In genomic region chr10:5862669-5863068, GRCm38 (mm10) we compare ENCODE assay signal across 25 mouse cellular contexts. TPM values are rescaled to one million over a fixed set of nuclear protein-coding genes. Genes with fewer than 3 reads are reported as not detected.
DNase-seq lines count a peak whose midpoint lies in the region; ATAC-seq and TF ChIP-seq lines count a peak whose summit lies in the region.
"Had no signal": no experiment of that assay in that cellular context is flagged by ENCODE, and none has a peak within 500 bp of the region (broad histone marks: within the 10 kb centered on the region; RNA-seq: fewer than 3 reads in every experiment).

No protein-coding gene starts in this region.

- intact Hi-C loops in heart, postnatal 14 days (cut with DNase I): no loop called here

- 0 out of 2 replicates have a peak, but pooled peaks have one; percentile 14 for TF ChIP-seq CTCF in forebrain, postnatal 0 days (IDR thresholded peaks at IDR 0.05; ENCODE audit: low read depth)
- peak; percentile 17; the same call in 1 of the 2 replicates for TF ChIP-seq CTCF in lung, embryonic 14.5 days (IDR thresholded peaks at IDR 0.05; ENCODE audit: low read depth)
- TF ChIP-seq CTCF in E14TG2a.4 (conservative IDR thresholded peaks at IDR 0.05; ENCODE audit: low read length): peak; percentile 59

- H3K4me1 ChIP-seq in forebrain, postnatal 0 days (ENCODE audit: insufficient read depth): no peaks in the 10 kb centered on the region
- no peaks in the 10 kb centered on the region for H3K4me1 ChIP-seq in forebrain, embryonic 11.5 days (replicated peaks; ENCODE audit: control insufficient read depth, insufficient read depth, low read length)
- H3K4me1 ChIP-seq in lung, embryonic 14.5 days (ENCODE audit: insufficient read depth): no peaks in the 10 kb centered on the region
- peaks cover 12% of the 10 kb centered on the region for H3K4me1 ChIP-seq in E14TG2a.4 (replicated peaks; ENCODE audit: low read depth, low read length)
- H3K4me1 ChIP-seq: embryonic facial prominence, embryonic 12.5 days; embryonic facial prominence, embryonic 15.5 days had no signal

- no peaks in the 10 kb centered on the region for H3K36me3 ChIP-seq in forebrain, postnatal 0 days (ENCODE audit: insufficient read depth)
- no peaks in the 10 kb centered on the region for H3K36me3 ChIP-seq in forebrain, embryonic 11.5 days (ENCODE audit: control insufficient read depth, insufficient read depth, low read length)
- no peaks in the 10 kb centered on the region for H3K36me3 ChIP-seq in lung, embryonic 14.5 days (ENCODE audit: insufficient read depth)
- no peaks in the 10 kb centered on the region for H3K36me3 ChIP-seq in E14TG2a.4 (ENCODE audit: insufficient read depth, low read length)
- H3K36me3 ChIP-seq: embryonic facial prominence, embryonic 12.5 days; embryonic facial prominence, embryonic 15.5 days; forebrain, embryonic 12.5 days had no signal

- no peaks in the 10 kb centered on the region for H3K9me3 ChIP-seq in forebrain, postnatal 0 days (ENCODE audit: low read length)
- no peaks in the 10 kb centered on the region for H3K9me3 ChIP-seq in forebrain, embryonic 11.5 days (ENCODE audit: control insufficient read depth, low read length)
- no peaks in the 10 kb centered on the region for H3K9me3 ChIP-seq in lung, embryonic 14.5 days (ENCODE audit: low read depth, low read length)
- no peaks in the 10 kb centered on the region for H3K9me3 ChIP-seq in E14TG2a.4 (ENCODE audit: low read length)
- H3K9me3 ChIP-seq: embryonic facial prominence, embryonic 12.5 days; embryonic facial prominence, embryonic 15.5 days; forebrain, embryonic 12.5 days; forebrain, embryonic 15.5 days had no signal

- 98% methylated on average over 3 of the region's 3 CpGs for WGBS in forebrain, postnatal 0 days
- WGBS in forebrain, embryonic 11.5 days: 95% methylated on average over 3 of the region's 3 CpGs
- WGBS in lung, embryonic 14.5 days: 94% methylated on average over 3 of the region's 3 CpGs

- no peak overlapping the region for H3K9ac ChIP-seq in forebrain, postnatal 0 days
- no peak overlapping the region for H3K9ac ChIP-seq in forebrain, embryonic 11.5 days (ENCODE audit: low read length)
- no peak overlapping the region for H3K9ac ChIP-seq in lung, embryonic 14.5 days
- H3K9ac ChIP-seq: embryonic facial prominence, embryonic 12.5 days; embryonic facial prominence, embryonic 15.5 days; forebrain, embryonic 12.5 days; forebrain, embryonic 15.5 days; hindbrain, embryonic 14.5 days had no signal

- no peak for DNase-seq in forebrain, postnatal 0 days
- no peak for DNase-seq in forebrain, embryonic 11.5 days (ENCODE audit: low spot score)
- no peak for DNase-seq in lung, embryonic 14.5 days
- no peak for DNase-seq in lung, postnatal 25 days (ENCODE audit: low spot score)
- DNase-seq in R1 (ENCODE audit: low read depth, low spot score): peak; percentile 48
- no peak for DNase-seq in heart, postnatal 14 days
- no peak for DNase-seq in embryo, embryonic 10.5 days (ENCODE audit: low spot score)
- DNase-seq: adrenal gland, adult 2 months; adrenal gland, postnatal 14 days; cerebellum, adult 18-20 months; cerebellum, adult 9-10 months; gastrocnemius, adult 2 months; gastrocnemius, postnatal 14 days; heart, postnatal 36 days had no signal

- no peak for ATAC-seq in forebrain, postnatal 0 days
- ATAC-seq in forebrain, embryonic 11.5 days (replicated peaks; ENCODE audit: low FRiP score): no peak
- ATAC-seq in lung, embryonic 14.5 days (ENCODE audit: insufficient read depth): no peak
- ATAC-seq: forebrain, embryonic 15.5 days; hindbrain, postnatal 0 days; inflammation-experienced regulatory T-cells, adult 6 months; intestine, embryonic 16.5 days had no signal

- H3K27me3 ChIP-seq in forebrain, postnatal 0 days (ENCODE audit: insufficient read depth, low read length): no peaks in the 10 kb centered on the region
- H3K27me3 ChIP-seq in forebrain, embryonic 11.5 days (ENCODE audit: control insufficient read depth, insufficient read depth, low read length): no peaks in the 10 kb centered on the region
- H3K27me3 ChIP-seq in lung, embryonic 14.5 days (ENCODE audit: insufficient read depth, low read length): no peaks in the 10 kb centered on the region
- no peaks in the 10 kb centered on the region for H3K27me3 ChIP-seq in E14TG2a.4 (ENCODE audit: insufficient read depth, low read length)
- H3K27me3 ChIP-seq: embryonic facial prominence, embryonic 12.5 days; embryonic facial prominence, embryonic 15.5 days; forebrain, embryonic 12.5 days; forebrain, embryonic 15.5 days had no signal

- H3K4me3 ChIP-seq in forebrain, postnatal 0 days (ENCODE audit: low read depth, low read length): no peak overlapping the region
- no peak overlapping the region for H3K4me3 ChIP-seq in forebrain, embryonic 11.5 days (ENCODE audit: low read depth, low read length)
- no peak overlapping the region for H3K4me3 ChIP-seq in lung, embryonic 14.5 days (ENCODE audit: low read depth, low read length)
- no peak overlapping the region for H3K4me3 ChIP-seq in E14TG2a.4 (replicated peaks; ENCODE audit: low read length)
- H3K4me3 ChIP-seq: embryonic facial prominence, embryonic 12.5 days; embryonic facial prominence, embryonic 15.5 days; forebrain, embryonic 12.5 days; forebrain, embryonic 15.5 days; gastrocnemius, adult 2 months had no signal

- H3K27ac ChIP-seq in forebrain, postnatal 0 days (ENCODE audit: low read depth, low read length): no peak overlapping the region
- H3K27ac ChIP-seq in forebrain, embryonic 11.5 days (ENCODE audit: low read depth, low read length): no peak overlapping the region
- no peak overlapping the region for H3K27ac ChIP-seq in lung, embryonic 14.5 days (ENCODE audit: low read depth)
- H3K27ac ChIP-seq: embryonic facial prominence, embryonic 12.5 days; embryonic facial prominence, embryonic 15.5 days; forebrain, embryonic 12.5 days; forebrain, embryonic 15.5 days; gastrocnemius, adult 2 months; hindbrain, embryonic 14.5 days; hindbrain, postnatal 0 days had no signal

- no peak overlapping the region for H3K4me2 ChIP-seq in forebrain, postnatal 0 days (ENCODE audit: low read depth)
- H3K4me2 ChIP-seq in forebrain, embryonic 11.5 days (ENCODE audit: low read depth, low read length, severe bottlenecking): no peak overlapping the region
- H3K4me2 ChIP-seq in lung, embryonic 14.5 days: no peak overlapping the region
- H3K4me2 ChIP-seq: embryonic facial prominence, embryonic 12.5 days; embryonic facial prominence, embryonic 15.5 days; forebrain, embryonic 12.5 days; forebrain, embryonic 15.5 days; heart, embryonic 11.5 days; hindbrain, embryonic 14.5 days had no signal

RNA-seq across cellular contexts. Expression of gene Mtrf1l, which starts 39.0 kb away (rescaled TPM):
- 11.5 and 13.4 TPM in 2 replicates for total RNA-seq in forebrain, postnatal 0 days (2014; rRNA removed)
- 6.6 TPM in 2 replicates for polyA plus RNA-seq in forebrain, postnatal 0 days (2015; fragmentation: Nextera tagmentation; extraction: Ambion mirVana)
- 12.9 and 15.3 TPM in 2 replicates for polyA plus RNA-seq in forebrain, embryonic 11.5 days (2014; fragmentation: Nextera tagmentation; extraction: Ambion mirVana)
- 17.8 and 19.0 TPM in 2 replicates for polyA plus RNA-seq in lung, embryonic 14.5 days (2014; fragmentation: Nextera tagmentation; extraction: Ambion mirVana)
- total RNA-seq in heart, postnatal 14 days (2021): 10 to 100 TPM in 1 of 2 experiments, 1 to 10 TPM in 1; 7.7 to 10.5 TPM

RNA-seq across cellular contexts. Expression of gene Fbxo5, which starts 57.3 kb away (rescaled TPM):
- 3.7 and 7.8 TPM in 2 replicates for total RNA-seq in forebrain, postnatal 0 days (2014; rRNA removed)
- 6.2 and 8.9 TPM in 2 replicates for polyA plus RNA-seq in forebrain, postnatal 0 days (2015; fragmentation: Nextera tagmentation; extraction: Ambion mirVana)
- 90.4 and 101 TPM in 2 replicates for polyA plus RNA-seq in forebrain, embryonic 11.5 days (2014; fragmentation: Nextera tagmentation; extraction: Ambion mirVana)
- polyA plus RNA-seq in lung, embryonic 14.5 days (2014; fragmentation: Nextera tagmentation; extraction: Ambion mirVana): 90.7 and 91.0 TPM in 2 replicates
- 1 to 10 TPM; 2.1 to 4.0 TPM for total RNA-seq in heart, postnatal 14 days (2021)

RNA-seq across cellular contexts. Expression of gene Rgs17, which starts 59.5 kb away (rescaled TPM):
- total RNA-seq in forebrain, postnatal 0 days (2014; rRNA removed): 28.3 and 35.7 TPM in 2 replicates
- 18.7 and 34.5 TPM in 2 replicates for polyA plus RNA-seq in forebrain, postnatal 0 days (2015; fragmentation: Nextera tagmentation; extraction: Ambion mirVana)
- polyA plus RNA-seq in forebrain, embryonic 11.5 days (2014; fragmentation: Nextera tagmentation; extraction: Ambion mirVana): 2.1 and 2.8 TPM in 2 replicates
- polyA plus RNA-seq in lung, embryonic 14.5 days (2014; fragmentation: Nextera tagmentation; extraction: Ambion mirVana): 0.53 and 0.73 TPM in 2 replicates
- total RNA-seq in heart, postnatal 14 days (2021): under 1 TPM; 0.88 to 0.98 TPM
- total RNA-seq: MEL had no signal
- polyA plus RNA-seq: inflammation-experienced regulatory T-cells, adult 6 months had no signal
